Comparison of ENCODE assay signal across 8 mouse cellular contexts in genomic region chr12:109437559-109438350, GRCm38 (mm10). TPM values are rescaled to one million over a fixed set of nuclear protein-coding genes. Genes with fewer than 3 reads are reported as not detected.
DNase-seq lines count a peak whose midpoint lies in the region; ATAC-seq lines count a peak whose summit lies in the region.

No protein-coding gene starts in this region.

- peaks cover 26% of the 10 kb centered on the region for H3K4me1 ChIP-seq in hindbrain, embryonic 16.5 days (ENCODE audit: control insufficient read depth, insufficient read depth, low read depth, low read length)

- no peak overlapping the region; the same call in 1 of the 2 replicates for H3K9ac ChIP-seq in hindbrain, embryonic 16.5 days (ENCODE audit: low read depth, low read length)

- H3K27me3 ChIP-seq in hindbrain, embryonic 16.5 days (replicated peaks; ENCODE audit: control insufficient read depth, insufficient read depth, low read length), result peaks cover 6% of the 10 kb centered on the region; the same call in 1 of the 2 replicates

- no peaks in the 10 kb centered on the region for H3K36me3 ChIP-seq in hindbrain, embryonic 16.5 days (ENCODE audit: control insufficient read depth, insufficient read depth, low read length)

- intact Hi-C loops in left cerebral cortex, postnatal 36 days (cut with DNase I), result loop anchor here (2.0 to 10.0 kb wide), 3 partner anchors 103 to 937 kb away; no protein-coding TSS in a partner anchor

- 7% methylated on average over 23 of the region's 25 CpGs for WGBS in hindbrain, embryonic 16.5 days

- no peak overlapping the region; the same call in 1 of the 2 replicates for H3K4me3 ChIP-seq in hindbrain, embryonic 16.5 days (ENCODE audit: low read length)

- peak overlapping the region; percentile 46 for H3K4me2 ChIP-seq in hindbrain, embryonic 16.5 days (ENCODE audit: low read length)

- no peaks in the 10 kb centered on the region for H3K9me3 ChIP-seq in hindbrain, embryonic 16.5 days (ENCODE audit: control insufficient read depth, low read length)

- peak; percentile 42 for DNase-seq in WW6 (ENCODE audit: low read depth, low spot score)
- peak; percentile 70 to 76 for DNase-seq in cerebellum, postnatal 14 days
- peak; percentile 43 to 58 for DNase-seq in gastrocnemius, adult 8-10 months (ENCODE audit: low spot score in 2 of 2)
- DNase-seq in left cerebral cortex, postnatal 36 days (ENCODE audit: low spot score in 2 of 2), result peak; percentile 70 to 78
- DNase-seq in mesoderm, embryonic 11.5 days (ENCODE audit: low read depth, low spot score), result peak; percentile 80
- DNase-seq in right cerebral cortex, postnatal 4 days, result peak; percentile 80
- DNase-seq in urinary bladder, postnatal 4 days (ENCODE audit: low spot score in 2 of 2), result peak; percentile 77 to 92

- no peak overlapping the region for H3K27ac ChIP-seq in hindbrain, embryonic 16.5 days (ENCODE audit: low read depth, low read length)

- peak; percentile 43; the same call in 1 of the 2 replicates for ATAC-seq in hindbrain, embryonic 16.5 days

RNA-seq across cellular contexts. Expression of gene Dlk1, which starts 14.9 kb away (rescaled TPM):
- 1 to 10 TPM in 2 of 4 experiments, under 1 TPM in 2; 0.56 to 1.9 (median 0.95) TPM for total RNA-seq in gastrocnemius, adult 8-10 months (2022)
- 57.7 and 84.8 TPM in 2 replicates for polyA plus RNA-seq in hindbrain, embryonic 16.5 days (2015; fragmentation: Nextera tagmentation; extraction: Ambion mirVana)
- 1 to 10 TPM; 1.8 to 5.6 TPM for total RNA-seq in left cerebral cortex, postnatal 36 days (2021)
